Mouse (Mus musculus) lung, postnatal 25 days (tissue): ENCODE measurements at regions not wholly inside any gene's neighbourhood (a gene's known extent, or its start where the extent isn't known, plus 50 kb on each side); places are given as distances from the start of the nearest gene placed in this dataset.
"Not testable (repeated sequence)": the region's sequence is repeated elsewhere in the genome, so short reads cannot be mapped to it uniquely, and the experiment has no call there.

ENCODE experiments used
- DNase-seq: peaks from one replicate; pipeline ENCODE4 v3.0.0; 2022; ENCODE audit warnings: low spot score

- DNase-seq = no peak
Measured at GRCm38 (mm10) chr8:42442786-42443185, 698.5 kb downstream of the Triml1 start.

- no peak for DNase-seq
Measured at GRCm38 (mm10) chr8:42402632-42403031, 738.7 kb downstream of the Triml1 start.

GRCm38 (mm10) chr8:42396886-42397285 lies 744.4 kb downstream of the Triml1 start:
- DNase-seq = no peak

GRCm38 (mm10) chr8:42388816-42389215 lies 752.5 kb downstream of the Triml1 start:
- DNase-seq = no peak

GRCm38 (mm10) chr8:42348073-42348603 lies 793.1 kb downstream of the Triml1 start:
- no peak for DNase-seq

- no peak for DNase-seq
Measured at GRCm38 (mm10) chr8:42334708-42335107, 806.6 kb downstream of the Triml1 start.

- DNase-seq = no peak
Measured at GRCm38 (mm10) chr8:42324663-42325062, 816.6 kb downstream of the Triml1 start.

GRCm38 (mm10) chr8:42322862-42323261 lies 818.4 kb downstream of the Triml1 start:
- DNase-seq = no peak

- DNase-seq = no peak
Measured at GRCm38 (mm10) chr8:42311060-42311459, 830.2 kb downstream of the Triml1 start.

DNA sequence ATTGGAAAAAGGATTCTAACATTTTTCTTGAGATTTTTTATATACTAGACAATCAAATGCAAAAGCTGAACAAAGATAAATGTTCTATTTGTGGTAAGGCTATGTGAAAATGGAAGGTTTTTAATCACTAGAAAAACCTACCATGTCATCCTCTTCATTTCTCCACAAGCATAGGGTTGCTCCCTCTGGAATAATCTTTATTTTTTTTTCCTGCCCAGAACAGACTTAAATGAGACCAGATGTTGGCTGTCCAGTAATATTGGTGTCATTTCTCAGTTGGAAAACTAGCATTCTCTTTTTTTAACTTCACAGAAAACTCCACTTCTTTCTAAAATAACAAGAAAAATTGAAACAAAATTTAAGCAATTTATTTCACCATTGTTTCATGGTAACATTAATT lies 849.9 kb downstream of the Triml1 start:
- DNase-seq = no peak

GRCm38 (mm10) chr8:42282011-42282410 lies 859.3 kb downstream of the Triml1 start:
- no peak for DNase-seq

- DNase-seq = no peak
Measured at GRCm38 (mm10) chr8:42253358-42253757, 836.5 kb upstream of the Frg1 start.

- DNase-seq = not testable (repeated sequence)
Measured at GRCm38 (mm10) chr8:42242321-42242720, 825.4 kb upstream of the Frg1 start.

- DNase-seq = no peak
Measured at GRCm38 (mm10) chr8:42219857-42220600, 803.2 kb upstream of the Frg1 start.

GRCm38 (mm10) chr8:42210943-42211342 lies 794.1 kb upstream of the Frg1 start:
- no peak for DNase-seq

DNA sequence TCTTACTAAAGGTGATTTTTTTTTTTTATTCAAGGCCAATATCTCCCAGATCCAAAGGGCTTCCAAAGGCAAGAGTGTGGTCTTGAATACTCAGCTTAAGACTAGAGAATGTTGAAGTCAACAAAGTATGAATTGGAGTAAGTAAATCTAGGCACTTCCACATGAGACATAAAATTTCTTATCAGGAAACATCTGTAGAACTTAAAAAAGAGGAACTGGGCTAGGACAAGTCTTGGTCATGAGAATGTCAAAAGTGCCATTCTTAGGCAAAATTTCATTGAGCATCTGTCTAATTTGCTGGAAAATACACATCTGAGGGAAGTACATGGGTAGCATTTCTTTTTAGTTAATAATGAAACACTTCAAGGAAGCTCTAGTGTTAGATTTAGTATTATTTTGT lies 793.1 kb upstream of the Frg1 start:
- no peak for DNase-seq

- no peak for DNase-seq
Measured at GRCm38 (mm10) chr8:42197257-42197656, 780.4 kb upstream of the Frg1 start.

- no peak for DNase-seq
Measured at GRCm38 (mm10) chr8:42193902-42194550, 777.2 kb upstream of the Frg1 start.

DNA sequence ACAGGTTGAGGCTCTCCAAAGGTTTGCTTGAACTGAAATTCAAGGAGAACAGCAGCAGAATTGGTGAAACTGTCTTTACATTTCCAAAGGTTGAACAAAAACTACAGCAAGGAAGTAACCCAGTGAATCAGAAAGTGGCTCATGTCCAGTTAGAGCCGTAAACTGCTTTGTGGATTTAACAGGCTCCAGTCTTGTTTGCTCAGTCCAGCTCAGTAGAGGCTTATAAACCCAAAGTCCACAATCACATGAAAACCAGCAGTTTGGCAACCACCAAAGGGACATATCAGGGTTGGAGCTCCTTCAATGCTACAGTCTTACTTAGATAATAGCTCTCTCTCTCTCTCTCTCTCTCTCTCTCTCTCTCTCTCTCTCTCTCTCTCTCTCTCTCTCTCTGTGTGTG lies 770.2 kb upstream of the Frg1 start:
- DNase-seq = no peak

DNA sequence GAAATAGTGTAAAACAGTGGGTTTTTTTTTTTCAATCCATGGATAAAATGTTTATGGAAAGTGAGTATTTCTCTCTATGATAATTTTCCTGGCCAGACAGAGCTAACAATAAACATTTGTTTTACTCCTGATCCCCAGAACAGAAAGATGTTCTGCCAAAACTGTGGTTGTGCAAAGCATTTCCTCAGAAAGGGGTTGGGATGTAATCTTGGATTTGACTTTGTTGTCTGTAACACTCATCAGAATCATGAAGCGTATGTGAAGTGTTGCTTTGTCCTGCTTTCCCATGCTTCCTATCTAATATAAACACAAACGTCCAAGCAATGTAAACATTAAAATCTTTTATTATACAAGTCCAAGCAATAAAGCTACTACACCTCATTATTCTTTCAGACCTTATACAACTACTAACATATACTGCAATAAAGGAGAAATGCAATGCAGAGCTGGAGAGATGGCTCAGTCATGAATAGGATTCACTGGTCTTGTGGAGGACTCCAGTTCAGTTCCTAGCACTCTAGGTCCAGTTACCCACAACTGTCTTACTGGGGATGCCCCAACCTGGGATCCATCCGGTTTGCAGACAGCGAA lies 766.5 kb upstream of the Frg1 start:
- DNase-seq = no peak

GRCm38 (mm10) chr8:42162441-42162840 lies 745.6 kb upstream of the Frg1 start:
- peak; percentile 3 for DNase-seq

DNA sequence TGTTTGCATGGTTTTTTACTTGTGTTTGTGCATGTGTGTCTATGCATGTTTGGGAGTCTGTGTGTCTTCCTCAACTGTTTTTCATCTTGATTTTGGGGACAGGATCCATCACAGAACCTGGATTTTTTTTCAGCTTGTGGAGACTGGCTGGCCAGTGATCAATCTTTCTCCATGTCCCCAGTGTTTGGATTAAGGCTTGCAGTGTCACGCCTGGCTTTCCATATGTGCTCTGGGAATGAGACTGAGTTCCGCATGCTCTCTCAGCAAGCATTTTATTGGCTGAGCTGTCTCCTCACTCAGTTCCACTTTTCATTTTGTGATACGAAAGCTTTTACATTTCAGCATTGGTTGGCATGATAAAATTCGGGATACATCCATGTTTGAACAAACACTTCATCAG lies 740.1 kb upstream of the Frg1 start:
- DNase-seq = no peak

DNA sequence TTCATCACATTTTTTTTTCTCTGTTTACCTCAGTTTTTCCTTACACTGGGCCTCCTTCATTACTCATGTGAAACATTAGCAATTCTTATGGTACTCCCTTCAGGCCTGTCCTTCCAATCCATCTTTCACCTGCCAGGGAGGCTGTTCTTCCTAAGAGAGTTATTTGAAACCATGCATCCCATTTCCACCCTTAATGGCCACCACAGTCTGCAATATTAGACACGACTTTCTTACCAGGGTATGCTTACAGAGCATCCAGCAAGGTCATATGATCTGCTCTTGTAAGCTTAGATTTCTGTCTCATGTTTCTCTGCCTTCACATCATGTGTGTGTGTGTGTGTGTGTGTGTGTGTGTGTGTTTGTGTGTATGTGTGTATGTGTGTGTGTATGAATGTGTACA lies 739.7 kb upstream of the Frg1 start:
- DNase-seq = no peak
